Mouse (Mus musculus) spleen, adult 2 months (tissue): ENCODE measurements around the gene Gabpb2.

Experiments used
- CTCF ChIP-seq: fragments of 200-500 bp; IDR thresholded peaks from 2 replicates; pipeline ENCODE4 v1.5.1; 2011; ENCODE audit warnings: mild to moderate bottlenecking, inconsistent platforms; ENCODE audit not compliant: insufficient read depth, insufficient read length, insufficient replicate concordance; ENCODE audit errors: extremely low read depth
- POLR2A ChIP-seq: fragments of 200-500 bp; IDR thresholded peaks from 2 replicates; pipeline ENCODE4 v1.6.1; 2011; ENCODE audit warnings: low read depth, low read length, inconsistent platforms

DNA sequence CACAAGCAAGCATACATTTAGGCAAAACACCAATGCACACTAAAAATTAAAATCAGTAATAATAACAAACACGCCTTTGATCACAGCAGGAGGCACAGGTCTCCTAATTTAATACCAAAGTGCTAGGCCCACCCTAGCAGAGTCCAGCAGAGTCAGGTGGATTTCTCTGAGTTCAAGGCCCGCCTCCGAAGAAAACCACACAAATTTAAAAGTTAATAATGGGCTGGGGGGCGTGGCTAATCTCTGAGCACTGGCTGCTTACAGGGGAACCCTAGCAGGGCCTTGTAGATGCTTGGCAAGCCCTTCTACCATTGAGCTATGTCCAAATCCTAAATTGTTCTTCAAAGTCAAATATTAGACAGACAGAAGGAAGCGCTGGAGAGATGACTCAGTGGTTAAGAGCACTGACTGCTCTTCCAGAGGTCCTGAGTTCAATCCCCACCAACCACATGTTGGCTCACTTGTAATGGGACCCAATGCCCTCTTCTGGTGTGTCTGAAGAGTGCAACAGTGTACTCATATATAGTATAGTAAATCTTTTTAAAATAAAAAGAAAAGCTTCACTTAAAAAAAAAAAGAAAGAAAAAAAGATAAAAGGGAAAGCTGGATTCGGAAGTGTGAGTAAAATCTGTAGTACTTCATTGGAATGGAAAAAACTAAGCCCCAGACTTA lies 886 bp upstream of the Gabpb2 start:
- no peak for TF ChIP-seq CTCF
- no peak for TF ChIP-seq POLR2A
